Mouse (Mus musculus) gonadal fat pad, adult 2 months (tissue): ENCODE data around the gene Ap1g2. TPM values are rescaled to one million over a fixed set of nuclear protein-coding genes. Genes with fewer than 3 reads are reported as not detected.

Experiments
- DNase-seq: peaks from one replicate; pipeline ENCODE4 v3.0.0-alpha.2; 2012; ENCODE audit warnings: low read depth
- polyA plus RNA-seq: library from polyadenylated mRNA; depleted of rRNA; stranded (reverse); fragments of >200 nt; gene quantifications from 2 replicates; pipeline ENCODE4 v1.2.3, GENCODE M21; 2012

Ap1g2 gene
- polyA plus RNA-seq, 1 experiment: 26.4 TPM

DNA sequence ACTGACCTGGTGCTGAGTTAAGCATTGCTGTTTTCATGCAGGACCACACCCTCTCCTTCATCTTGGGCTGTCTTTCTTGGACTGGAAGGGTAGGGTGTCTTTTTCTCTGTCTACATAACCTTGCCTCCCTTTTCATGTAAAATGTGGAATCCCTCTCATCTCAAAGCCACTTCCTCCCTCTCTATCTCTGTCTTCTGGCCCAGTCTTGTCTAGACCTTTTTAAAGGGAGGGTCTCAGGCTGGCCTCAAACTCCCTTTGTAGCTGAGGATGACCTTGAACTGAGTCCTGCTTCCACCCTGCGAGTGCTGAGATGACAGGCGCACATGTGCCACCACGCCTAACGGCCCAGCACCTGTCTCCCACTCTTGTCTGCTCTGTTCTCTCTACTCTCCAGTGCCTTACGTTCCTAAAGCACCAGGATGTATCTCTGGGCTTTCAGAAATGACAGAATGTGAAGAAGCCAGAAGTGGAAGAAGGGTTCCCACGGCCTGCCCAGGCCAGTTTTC, 20.3 kb downstream of the Ap1g2 start:
- no peak for DNase-seq

DNA sequence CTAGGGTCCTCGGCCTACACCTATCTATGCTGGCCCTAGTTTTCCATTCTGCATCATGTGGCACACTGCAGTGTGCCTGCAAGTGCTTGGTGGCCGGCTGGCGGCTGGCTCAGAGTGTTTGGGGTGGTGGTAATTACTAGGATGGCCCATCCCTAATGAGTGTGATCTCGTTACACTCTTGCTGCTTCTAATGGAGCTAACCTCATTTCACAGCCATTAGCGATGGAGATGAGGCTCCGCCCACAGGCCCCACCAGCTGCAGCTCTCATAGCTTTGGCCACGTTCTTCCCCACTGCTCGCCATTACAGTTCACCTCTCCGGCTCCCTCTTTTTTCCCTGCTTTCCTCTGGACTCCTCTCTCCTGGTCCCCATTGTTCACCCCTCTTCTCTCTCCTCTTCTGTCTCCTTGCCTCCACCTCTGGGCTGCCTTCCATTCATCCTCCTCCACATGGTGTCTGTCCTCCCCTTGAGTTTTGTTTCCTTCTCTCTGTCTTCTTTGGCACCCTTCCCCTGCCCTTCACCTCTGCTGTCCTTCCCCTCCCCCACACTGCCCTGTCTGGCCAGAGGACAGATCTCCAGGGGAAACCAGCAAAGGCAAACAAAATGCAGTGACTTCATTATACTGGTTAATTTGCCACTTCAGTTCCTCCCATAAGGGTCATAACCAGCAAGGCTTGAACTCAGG, 20.9 kb downstream of the Ap1g2 start:
- no peak for DNase-seq

GRCm38 (mm10) chr14:55083481-55083880, 22.9 kb downstream of the Ap1g2 start:
- DNase-seq: no peak

- DNase-seq: no peak
These were observed 25.3 kb downstream of the Ap1g2 start for GRCm38 (mm10) chr14:55081105-55081504.

DNA sequence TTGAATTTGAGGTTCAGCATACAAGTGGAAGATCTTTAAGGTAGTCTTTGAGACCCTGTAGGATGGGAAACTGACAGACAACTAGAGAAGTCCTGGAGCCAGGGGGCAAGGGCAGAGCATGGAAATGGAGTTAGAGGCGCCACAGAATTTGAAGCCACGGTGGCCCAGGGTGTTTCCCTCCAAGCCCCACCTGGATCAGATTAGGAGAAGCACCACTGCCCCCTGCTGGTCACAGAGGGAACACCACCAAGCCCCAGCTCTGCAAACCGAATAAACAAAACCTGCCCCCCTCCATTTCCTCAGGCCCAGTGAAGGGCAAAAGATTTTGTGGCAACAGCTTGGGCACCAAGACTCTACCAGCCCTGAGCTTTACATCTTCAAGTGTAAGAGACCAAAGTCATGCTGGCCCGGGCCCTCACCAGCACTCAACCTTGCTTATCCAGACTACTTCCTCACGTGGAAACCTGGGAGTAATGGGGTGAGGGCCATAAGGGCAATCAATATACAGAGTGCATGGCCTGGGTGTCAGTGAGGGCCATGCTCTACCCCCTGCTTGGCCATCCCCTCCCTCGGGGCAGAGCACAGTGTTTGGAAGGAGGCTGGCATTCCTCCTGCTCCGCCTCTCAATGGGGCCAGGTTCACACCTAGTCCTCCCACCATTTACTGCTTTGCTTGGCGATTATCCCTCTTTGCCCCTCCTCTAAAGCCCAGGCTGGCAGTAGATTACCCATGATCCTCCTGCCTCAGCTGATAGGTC, 27.0 kb downstream of the Ap1g2 start:
- no peak for DNase-seq

DNA sequence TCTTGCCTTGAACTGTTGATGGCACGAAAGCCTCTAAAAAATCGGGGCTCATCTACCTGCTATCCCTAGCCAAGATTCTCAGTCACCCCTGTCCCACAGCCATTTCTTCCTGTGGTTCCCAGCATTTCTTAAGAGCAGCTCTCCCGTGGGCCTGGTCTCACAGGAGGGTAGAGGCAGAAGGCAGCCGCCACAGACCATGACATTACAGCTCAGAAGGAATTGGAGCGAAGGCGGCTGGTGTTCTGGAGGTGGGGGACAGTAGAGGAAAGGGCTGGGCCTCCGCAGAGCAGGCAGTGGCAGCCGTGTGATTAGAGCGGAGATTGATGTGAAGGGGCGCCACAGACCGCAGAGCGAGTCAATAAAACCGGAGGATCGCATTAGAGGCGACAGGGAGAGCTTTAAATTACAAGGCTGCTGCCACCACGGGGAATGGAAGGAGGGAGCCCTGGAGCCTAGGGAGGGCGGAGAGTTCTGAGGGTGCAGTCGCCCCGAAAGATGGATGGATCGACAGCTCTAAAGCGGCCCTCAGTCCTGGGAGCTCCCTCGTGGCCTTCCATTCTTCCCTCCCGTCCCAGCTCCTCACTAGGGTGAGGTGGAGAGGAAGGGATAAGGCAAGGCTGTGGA, 27.9 kb downstream of the Ap1g2 start:
- DNase-seq: no peak

- DNase-seq: no peak
These were observed 28.7 kb downstream of the Ap1g2 start for GRCm38 (mm10) chr14:55077481-55078365.

GRCm38 (mm10) chr14:55076956-55077355, 29.4 kb downstream of the Ap1g2 start:
- DNase-seq: no peak

DNA sequence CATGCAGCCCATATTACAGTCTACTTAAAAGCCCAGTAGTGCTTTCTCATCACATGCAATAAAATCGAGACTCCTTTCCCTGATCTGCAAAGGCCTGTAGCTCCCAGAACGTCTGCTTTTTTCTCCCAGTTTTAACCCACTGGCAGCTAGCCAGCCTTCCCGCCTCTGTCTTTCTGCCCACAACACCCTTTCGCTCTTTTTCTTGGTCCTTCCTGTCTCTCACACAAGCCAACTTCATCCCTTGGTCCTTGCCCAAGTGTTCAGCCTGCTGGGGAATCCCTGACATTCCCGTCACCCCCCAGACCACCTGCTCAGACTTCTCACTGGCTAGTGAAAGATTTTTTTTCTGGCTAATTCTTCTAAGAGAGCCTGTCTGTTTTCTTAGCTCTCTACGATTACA, 30.2 kb downstream of the Ap1g2 start:
- no peak for DNase-seq

- DNase-seq: no peak
These were observed 32.0 kb downstream of the Ap1g2 start for GRCm38 (mm10) chr14:55074416-55074815.

- DNase-seq: no peak
These were observed 34.6 kb downstream of the Ap1g2 start for GRCm38 (mm10) chr14:55071756-55072155.

DNA sequence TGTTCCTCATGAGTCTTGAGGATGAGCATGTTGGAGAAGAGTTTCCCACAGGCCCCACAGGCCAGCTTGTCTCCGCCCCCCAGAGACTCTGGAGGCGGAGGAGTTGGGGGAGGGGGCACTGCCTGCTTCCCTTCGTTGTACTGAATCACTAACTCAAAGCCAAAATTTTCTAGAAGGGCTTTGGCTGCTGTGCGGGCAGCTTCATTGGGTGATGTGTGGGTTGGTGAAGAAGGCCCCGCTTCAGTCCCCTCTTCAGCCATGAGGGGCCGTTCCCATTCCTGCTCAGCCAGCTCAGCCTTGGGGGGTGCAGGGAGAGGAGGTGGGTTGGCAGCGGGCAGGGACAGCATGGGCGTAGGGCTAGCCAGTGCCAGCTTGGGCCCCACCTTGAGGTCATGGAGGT, 40.4 kb downstream of the Ap1g2 start:
- no peak for DNase-seq

- DNase-seq: no peak
These were observed 41.0 kb downstream of the Ap1g2 start for GRCm38 (mm10) chr14:55065391-55065790.

DNA sequence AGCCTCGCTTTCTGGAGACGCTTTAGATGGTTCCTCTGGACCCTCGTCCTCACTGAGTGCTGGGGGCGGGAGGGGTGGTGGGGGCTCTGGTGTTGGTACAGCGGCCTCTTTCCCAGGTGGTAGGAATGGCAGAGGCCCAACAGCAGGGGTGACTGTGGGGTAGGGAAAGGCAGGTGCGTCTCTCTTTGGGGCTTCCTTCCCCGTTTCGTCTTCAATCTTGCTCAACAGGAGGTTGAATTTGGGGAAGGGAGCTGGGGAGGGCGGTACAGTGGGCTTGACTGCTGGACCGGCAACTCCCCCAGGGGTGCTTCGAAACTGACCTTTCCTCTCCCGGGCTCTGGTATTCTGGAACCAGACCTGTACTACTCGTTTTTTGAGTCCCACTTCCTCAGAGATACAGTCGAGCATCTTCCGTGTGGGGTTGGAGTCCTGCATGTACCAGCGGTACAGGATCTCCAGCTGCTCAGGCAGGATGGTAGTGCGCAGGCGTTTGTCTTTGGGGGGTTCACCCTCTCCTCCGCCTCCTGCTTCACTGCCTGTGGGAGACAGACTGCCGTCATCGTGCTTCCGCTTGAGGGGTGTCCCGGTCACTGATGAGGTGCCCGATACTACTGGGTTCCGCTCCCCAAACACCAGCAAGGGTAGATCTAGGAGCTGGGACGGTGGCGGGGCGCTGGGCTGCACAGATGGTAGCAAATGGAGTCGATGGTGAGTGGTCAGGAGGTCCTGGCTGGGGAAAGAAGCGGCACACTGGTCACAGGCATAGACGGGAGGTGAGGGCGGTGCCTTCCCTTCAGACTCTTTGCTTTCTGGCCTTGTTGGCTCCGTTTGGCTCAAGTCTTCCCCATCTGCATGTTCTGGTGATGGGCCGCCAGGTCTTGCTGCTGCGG, 41.7 kb downstream of the Ap1g2 start:
- no peak for DNase-seq

DNA sequence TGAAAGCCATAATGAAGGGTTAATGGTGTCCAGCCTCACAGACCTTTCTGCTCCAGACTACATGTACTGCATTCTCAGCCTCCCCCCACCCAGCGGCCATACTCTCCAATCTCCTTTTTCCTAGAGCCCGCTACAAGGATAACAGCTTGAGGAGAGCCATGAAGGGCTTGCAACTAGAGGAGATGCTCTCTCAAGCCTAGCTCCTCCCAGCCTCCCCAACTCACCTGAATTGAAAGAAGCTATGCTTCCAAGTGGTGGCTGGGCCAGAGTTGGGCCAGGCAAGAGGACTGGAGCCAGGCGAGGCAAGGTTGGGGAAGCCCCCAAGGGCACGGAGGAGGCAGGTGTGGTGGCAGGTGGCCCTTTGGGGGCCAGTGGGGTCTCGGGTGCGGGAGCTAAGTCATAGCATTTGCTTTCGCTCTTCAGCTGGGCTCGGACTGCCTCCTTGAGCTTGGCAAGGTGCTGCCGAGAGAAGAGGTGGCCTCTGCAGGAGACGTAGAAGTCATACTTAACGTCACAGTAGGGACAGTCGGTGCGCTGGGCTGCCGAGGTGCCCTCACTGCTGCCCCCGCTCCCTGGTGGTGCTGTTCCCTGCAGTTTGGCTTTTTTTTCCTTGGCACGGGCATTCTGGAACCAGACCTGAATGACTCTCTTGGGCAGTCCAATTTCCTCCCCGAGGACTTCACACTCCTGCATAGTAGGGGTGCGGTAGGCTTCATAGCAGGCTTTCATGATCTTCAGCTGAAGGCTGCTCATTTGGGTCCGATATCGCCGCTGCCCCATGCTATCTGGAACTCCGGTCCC, 42.6 kb downstream of the Ap1g2 start:
- no peak for DNase-seq

GRCm38 (mm10) chr14:55063117-55063516, 43.3 kb downstream of the Ap1g2 start:
- no peak for DNase-seq

- DNase-seq: no peak
These were observed 43.8 kb downstream of the Ap1g2 start for GRCm38 (mm10) chr14:55062626-55063025.

DNA sequence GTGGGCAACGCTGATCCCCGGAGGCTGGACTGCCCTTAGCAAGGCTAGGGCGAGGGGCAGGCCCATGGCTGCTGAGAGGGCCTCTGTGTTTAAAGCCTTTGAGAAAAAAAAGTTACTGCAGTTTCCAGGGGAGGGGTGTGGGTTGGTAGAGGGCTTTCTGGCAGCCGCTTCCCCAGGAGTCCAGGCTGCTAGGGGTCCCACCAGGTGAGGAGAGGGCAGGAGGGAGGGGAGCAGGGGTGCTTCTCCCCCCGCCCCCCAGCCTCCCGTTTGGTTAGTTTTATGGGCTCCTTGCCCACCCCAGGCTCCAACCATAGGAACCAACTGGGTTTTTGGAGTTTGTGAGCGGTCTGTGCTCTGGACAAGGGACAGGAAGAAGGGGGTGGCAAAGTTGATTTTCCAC, 44.5 kb downstream of the Ap1g2 start:
- DNase-seq: no peak

DNA sequence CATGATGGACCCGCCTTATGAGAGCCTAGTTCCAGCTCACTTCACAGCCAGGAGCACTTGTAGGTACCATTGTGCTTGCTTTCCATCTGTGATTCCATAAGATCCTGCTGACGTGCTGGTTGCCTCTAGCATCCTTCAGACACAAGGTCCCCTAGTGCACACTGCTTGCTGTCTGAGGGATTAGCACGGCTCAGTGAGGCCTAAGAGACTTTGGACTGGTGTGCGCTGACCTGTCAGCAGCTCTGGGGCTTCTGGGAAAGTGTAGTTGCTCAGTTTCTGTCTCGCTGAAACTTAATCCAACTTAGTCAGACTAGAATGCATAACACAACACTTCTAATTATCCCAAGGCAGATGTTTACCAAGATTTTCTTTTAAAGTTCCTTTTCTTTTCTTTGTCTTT, 46.5 kb downstream of the Ap1g2 start:
- no peak for DNase-seq

DNA sequence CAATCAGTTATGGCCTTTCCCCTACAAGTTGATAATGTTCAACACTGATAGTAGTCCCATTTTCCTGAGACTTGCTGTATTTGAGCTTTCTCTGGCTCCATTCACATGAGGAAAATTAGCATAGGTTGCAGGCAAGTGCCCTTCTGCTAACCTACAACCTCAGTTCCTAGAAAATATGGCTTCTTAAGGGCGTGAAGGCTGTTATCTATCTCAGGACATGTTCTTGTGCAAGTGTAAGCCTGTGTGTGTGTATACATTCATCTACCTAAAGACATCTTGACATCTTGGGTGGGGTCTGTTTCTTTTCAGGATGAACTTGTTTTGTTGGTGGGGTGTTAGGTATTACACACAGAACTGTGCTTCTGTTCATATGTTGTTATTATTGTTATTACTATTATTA, 47.4 kb downstream of the Ap1g2 start:
- DNase-seq: no peak
